Mouse (Mus musculus): ENCODE data around the gene Ostm1.

The Ostm1 gene

GRCm38 (mm10) chr10:42583902-42584435 is 347 bp downstream of the Ostm1 start:
- DNase-seq: no peak

- DNase-seq: no peak
Observed at GRCm38 (mm10) chr10:42584436-42584983, 888 bp downstream of the Ostm1 start.

GRCm38 (mm10) chr10:42585156-42585555 is 1.5 kb downstream of the Ostm1 start:
- DNase-seq: no peak

- DNase-seq: no peak
Observed at GRCm38 (mm10) chr10:42585596-42586305, 2.1 kb downstream of the Ostm1 start.

- DNase-seq: no peak
Observed at GRCm38 (mm10) chr10:42587961-42588750, 4.5 kb downstream of the Ostm1 start.

- no peak for DNase-seq
Observed at GRCm38 (mm10) chr10:42589505-42589904, 5.9 kb downstream of the Ostm1 start.

GRCm38 (mm10) chr10:42590261-42591184 is 6.9 kb downstream of the Ostm1 start:
- no peak for DNase-seq

- no peak for DNase-seq
Observed at GRCm38 (mm10) chr10:42591185-42591992, 7.8 kb downstream of the Ostm1 start.

- no peak for DNase-seq
Observed at GRCm38 (mm10) chr10:42591993-42592686, 8.5 kb downstream of the Ostm1 start.

- no peak for DNase-seq
Observed at GRCm38 (mm10) chr10:42593201-42593600, 9.6 kb downstream of the Ostm1 start.

GRCm38 (mm10) chr10:42598615-42599014 is 15.0 kb downstream of the Ostm1 start:
- DNase-seq: no peak

GRCm38 (mm10) chr10:42601556-42601955 is 17.9 kb downstream of the Ostm1 start:
- peak; percentile 38 for DNase-seq

GRCm38 (mm10) chr10:42604874-42605273 is 21.3 kb downstream of the Ostm1 start:
- peak; percentile 27 for DNase-seq

- DNase-seq: no peak
Observed at GRCm38 (mm10) chr10:42606757-42607156, 23.1 kb downstream of the Ostm1 start.

- no peak for DNase-seq
Observed at GRCm38 (mm10) chr10:42613075-42613474, 29.5 kb downstream of the Ostm1 start.

GRCm38 (mm10) chr10:42613639-42614381 is 30.2 kb downstream of the Ostm1 start:
- no peak for DNase-seq

GRCm38 (mm10) chr10:42614766-42615165 is 31.1 kb downstream of the Ostm1 start:
- DNase-seq: no peak

- no peak for DNase-seq
Observed at GRCm38 (mm10) chr10:42618291-42618690, 34.7 kb downstream of the Ostm1 start.

- DNase-seq: no peak
Observed at GRCm38 (mm10) chr10:42625907-42626306, 42.3 kb downstream of the Ostm1 start.

Data from thymus, postnatal 14 days (tissue).